Mouse (Mus musculus): ENCODE measurements at regions not wholly inside any gene's neighbourhood (a gene's known extent, or its start where the extent isn't known, plus 50 kb on each side); places are given as distances from the start of the nearest gene placed in this dataset.

- peak; percentile 6 to 18 for DNase-seq (ENCODE audit: low spot score in 2 of 2)
These were observed 114.8 kb upstream of the Bmp2 start for GRCm38 (mm10) chr2:133436913-133437843.

DNA sequence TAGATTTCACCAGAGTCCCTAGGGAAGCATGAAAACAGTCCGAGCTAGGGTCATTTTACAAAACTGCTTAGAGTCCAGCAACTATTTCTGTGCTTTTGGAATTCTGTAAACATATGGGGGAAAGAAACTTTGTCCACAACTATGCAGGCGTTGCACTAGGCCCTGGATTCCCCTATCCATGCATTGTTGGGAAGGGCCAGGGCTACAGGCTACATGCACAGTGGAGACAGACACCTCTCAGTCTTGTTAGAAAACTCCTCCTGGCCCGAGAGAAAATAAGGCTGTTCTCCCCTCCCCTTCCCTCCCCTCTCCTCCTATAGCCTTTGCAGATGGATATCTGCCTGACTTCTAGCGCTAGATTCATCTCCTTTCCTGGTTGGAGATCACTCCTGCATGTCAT, 113.9 kb upstream of the Bmp2 start:
- DNase-seq (ENCODE audit: low spot score in 2 of 2): no peak

- no peak for DNase-seq (ENCODE audit: low spot score in 2 of 2)
These were observed 108.9 kb upstream of the Bmp2 start for GRCm38 (mm10) chr2:133443024-133443423.

DNA sequence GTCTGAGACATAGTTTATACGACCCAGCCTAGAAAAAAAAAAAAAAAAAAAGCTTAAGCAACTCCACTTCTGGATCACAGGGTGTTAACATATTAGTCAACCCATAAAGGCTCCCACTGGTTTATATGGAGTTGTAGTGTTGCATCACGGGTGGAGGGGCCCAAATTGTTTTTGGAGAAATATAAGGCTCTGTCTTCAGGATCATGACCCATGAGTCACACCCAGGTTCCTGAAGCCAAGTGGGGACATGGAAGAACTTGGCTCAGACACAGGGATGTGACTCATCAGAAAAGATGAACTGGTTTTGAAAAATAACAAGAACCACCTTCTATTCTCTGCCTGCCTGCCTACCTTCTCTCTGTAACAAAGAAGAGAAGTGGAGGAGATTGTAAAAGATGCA, 108.5 kb upstream of the Bmp2 start:
- no peak for DNase-seq (ENCODE audit: low spot score in 2 of 2)

- no peak for DNase-seq (ENCODE audit: low spot score in 2 of 2)
These were observed 99.0 kb upstream of the Bmp2 start for GRCm38 (mm10) chr2:133452947-133453346.

GRCm38 (mm10) chr2:133455484-133456170, 96.3 kb upstream of the Bmp2 start:
- no peak for DNase-seq (ENCODE audit: low spot score in 2 of 2)

DNA sequence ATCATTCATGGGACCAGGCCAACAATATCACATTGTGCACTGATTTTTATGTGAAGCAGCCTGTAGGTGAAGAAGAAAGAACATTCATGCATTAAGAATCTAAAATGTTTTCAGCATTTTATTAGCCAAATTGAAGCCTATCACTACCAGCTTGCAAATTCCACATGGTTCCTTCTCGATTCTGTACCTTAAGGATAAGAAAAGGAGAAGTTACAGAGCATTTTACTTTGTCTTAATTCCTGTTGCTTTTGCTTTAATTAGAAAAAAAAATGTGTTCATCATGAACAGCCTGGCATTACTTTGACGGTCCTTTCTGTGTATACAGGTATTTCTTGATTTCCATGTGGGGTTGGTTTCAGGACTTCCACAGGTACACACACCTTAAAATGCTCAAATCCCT, 95.2 kb upstream of the Bmp2 start:
- DNase-seq (ENCODE audit: low spot score in 2 of 2): no peak

GRCm38 (mm10) chr2:133458735-133459134, 93.2 kb upstream of the Bmp2 start:
- DNase-seq (ENCODE audit: low spot score in 2 of 2): no peak

- DNase-seq (ENCODE audit: low spot score in 2 of 2): no peak
These were observed 91.1 kb upstream of the Bmp2 start for GRCm38 (mm10) chr2:133460814-133461213.

DNA sequence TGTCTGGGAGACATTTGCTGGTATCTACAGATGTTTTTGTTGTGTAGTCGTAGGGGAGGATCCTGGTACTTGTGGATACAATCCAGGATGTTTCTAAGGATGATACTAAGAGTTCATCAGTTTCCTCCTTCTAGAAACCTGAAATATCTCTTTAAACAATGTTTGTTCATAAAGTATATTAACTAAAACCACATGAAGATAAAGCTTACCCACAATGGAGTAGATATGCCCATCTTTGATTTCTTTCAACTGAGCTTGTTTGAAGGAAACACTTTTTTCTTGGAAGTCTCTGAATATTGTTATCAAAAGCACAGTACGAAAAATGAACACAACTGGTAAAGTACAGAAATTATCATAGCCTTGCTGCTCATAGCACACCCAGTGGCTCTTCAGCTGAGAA, 89.6 kb upstream of the Bmp2 start:
- no peak for DNase-seq (ENCODE audit: low spot score in 2 of 2)

- DNase-seq (ENCODE audit: low spot score in 2 of 2): no peak
These were observed 84.5 kb upstream of the Bmp2 start for GRCm38 (mm10) chr2:133467170-133468168.

GRCm38 (mm10) chr2:133472966-133473744, 78.8 kb upstream of the Bmp2 start:
- DNase-seq (ENCODE audit: low spot score in 2 of 2): no peak

DNA sequence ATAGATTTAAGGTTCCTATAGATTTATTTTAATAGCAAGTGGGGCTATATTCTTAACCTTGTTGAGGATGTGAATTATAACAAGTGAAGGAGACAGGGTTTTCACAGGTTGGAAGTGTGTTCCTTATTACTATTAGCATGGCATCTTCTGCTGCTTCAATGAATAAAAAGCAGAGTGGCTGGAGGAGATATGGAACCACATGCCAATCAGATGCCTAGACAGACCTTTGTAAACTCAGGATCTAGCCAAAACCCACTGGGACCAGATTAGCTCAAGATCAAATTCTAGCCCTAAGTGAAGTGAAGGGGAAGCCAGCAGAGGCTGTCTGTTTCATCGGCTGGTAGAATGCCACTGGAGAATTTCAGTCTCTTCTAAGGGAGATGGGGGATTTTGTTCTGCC, 77.8 kb upstream of the Bmp2 start:
- no peak for DNase-seq (ENCODE audit: low spot score in 2 of 2)

GRCm38 (mm10) chr2:133480870-133481269, 71.1 kb upstream of the Bmp2 start:
- DNase-seq (ENCODE audit: low spot score in 2 of 2): no peak

DNA sequence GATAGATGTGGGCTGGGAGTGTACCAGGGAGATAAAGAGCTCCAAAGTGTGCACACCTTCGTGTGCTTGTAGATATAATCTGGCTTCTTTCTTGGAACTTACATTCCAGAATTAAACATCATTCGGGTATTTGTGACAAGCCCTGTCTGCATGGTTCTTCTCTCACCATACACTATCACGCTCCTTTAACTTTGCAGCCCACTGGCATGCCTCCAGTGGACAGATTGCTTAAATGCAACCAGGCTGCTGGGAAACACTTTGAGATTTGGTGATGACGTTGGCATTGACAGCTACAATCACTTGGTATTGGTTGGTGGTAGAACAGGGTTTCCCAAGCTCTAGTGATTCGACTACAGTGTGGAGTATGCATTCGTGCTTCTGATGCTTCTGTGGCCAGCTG, 70.7 kb upstream of the Bmp2 start:
- DNase-seq (ENCODE audit: low spot score in 2 of 2): no peak

- no peak for DNase-seq (ENCODE audit: low spot score in 2 of 2)
These were observed 70.2 kb upstream of the Bmp2 start for GRCm38 (mm10) chr2:133481785-133482184.

DNA sequence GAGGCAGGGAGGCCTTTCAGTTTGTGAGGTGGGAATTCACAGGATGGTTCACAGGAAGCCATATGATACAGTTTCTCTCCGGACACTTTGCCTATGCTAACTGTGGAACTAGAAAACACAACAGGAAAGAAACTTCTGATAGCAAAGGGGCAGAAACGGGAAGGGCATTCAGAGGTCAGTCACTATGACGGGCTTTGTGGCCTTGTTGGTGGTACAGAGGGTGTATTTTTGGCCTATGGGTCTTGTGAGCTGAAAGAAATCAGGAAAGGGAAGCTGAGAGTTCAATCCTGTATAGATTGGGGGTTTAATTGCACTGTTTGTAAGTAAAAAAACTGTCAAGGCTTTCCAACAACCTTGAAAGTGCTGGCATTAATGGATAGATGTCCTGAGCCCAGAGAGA, 56.5 kb upstream of the Bmp2 start:
- DNase-seq (ENCODE audit: low spot score in 2 of 2): no peak

- no peak for DNase-seq (ENCODE audit: low spot score in 2 of 2)
These were observed 55.6 kb upstream of the Bmp2 start for GRCm38 (mm10) chr2:133496389-133496788.

- no peak for DNase-seq (ENCODE audit: low spot score in 2 of 2)
These were observed 54.9 kb upstream of the Bmp2 start for GRCm38 (mm10) chr2:133497071-133497470.

- no peak for DNase-seq (ENCODE audit: low spot score in 2 of 2)
These were observed 54.3 kb upstream of the Bmp2 start for GRCm38 (mm10) chr2:133497541-133498185.
